Mouse (Mus musculus) embryonic facial prominence, embryonic 12.5 days (tissue): Measurements from ENCODE around the gene Tas2r134. TPM values are rescaled to one million over a fixed set of nuclear protein-coding genes. Genes with fewer than 3 reads are reported as not detected.

Experiments used
- ATAC-seq: fragments of 200-750 bp; cut with Nextera tagmentation; 2 replicates; pipeline ENCODE4 v1.8.0; 2017; ENCODE audit not compliant: insufficient number of reproducible peaks, insufficient read depth, low FRiP score, low TSS enrichment
- H3K27ac ChIP-seq: fragments of 300-500 bp; sonication (generic); 2 replicates; pipeline ENCODE4 v1.5.1; 2016; ENCODE audit warnings: mild to moderate bottlenecking
- H3K27me3 ChIP-seq: fragments of 300-500 bp; sonication (generic); 2 replicates; pipeline ENCODE4 v1.6.1; 2016; ENCODE audit warnings: mild to moderate bottlenecking, moderate library complexity
- H3K36me3 ChIP-seq: fragments of 300-500 bp; sonication (generic); 2 replicates; pipeline ENCODE4 v1.6.1; 2016; ENCODE audit warnings: mild to moderate bottlenecking
- H3K4me1 ChIP-seq: fragments of 300-500 bp; sonication (generic); 2 replicates; pipeline ENCODE4 v1.6.1; 2016
- H3K4me2 ChIP-seq: fragments of 300-500 bp; sonication (generic); replicated peaks from 2 replicates; pipeline ENCODE4 v1.6.1; 2016; ENCODE audit warnings: mild to moderate bottlenecking, moderate library complexity
- H3K4me3 ChIP-seq: fragments of 300-500 bp; sonication (generic); 2 replicates; pipeline ENCODE4 v1.5.1; 2016; ENCODE audit warnings: mild to moderate bottlenecking
- H3K9ac ChIP-seq: fragments of 300-500 bp; sonication (generic); 2 replicates; pipeline ENCODE4 v1.6.1; 2016; ENCODE audit warnings: mild to moderate bottlenecking, moderate library complexity
- H3K9me3 ChIP-seq: fragments of 300-500 bp; sonication (generic); 2 replicates; pipeline ENCODE4 v1.6.1; 2016; ENCODE audit warnings: mild to moderate bottlenecking, moderate library complexity
- WGBS: fragments of 180-500 bp; shearing (Covaris S2); methylation state at CpG from one replicate; pipeline ENCODE4 v1.1.7; 2016; 5-methylcytosine and 5-hydroxymethylcytosine counted together
- polyA plus RNA-seq: library from polyadenylated mRNA; unstranded; fragments of >200 nt; fragmentation: Nextera tagmentation; extraction: Ambion mirVana; gene quantifications from 2 replicates; pipeline ENCODE4 v1.2.1, GENCODE M21; 2016

Gene Tas2r134
- polyA plus RNA-seq, result not detected in 2 replicates

GRCm38 (mm10) chr2:51627211-51627610 lies at the start of gene Tas2r134:
Gene Tas2r134, plus strand, starts transcription at chr2:51627511.
- no peak for ATAC-seq
- H3K27ac ChIP-seq, result no peak within 1 kb of the TSS
- H3K27me3 ChIP-seq, result no peaks in the 10 kb centered on the region
- H3K9me3 ChIP-seq, result no peaks in the 10 kb centered on the region
- no peak within 1 kb of the TSS for H3K9ac ChIP-seq
- H3K4me1 ChIP-seq, result no peaks in the 10 kb centered on the region
- H3K4me3 ChIP-seq, result no peak within 1 kb of the TSS
- WGBS, result 80% methylated on average over 4 of the region's 4 CpGs
- H3K36me3 ChIP-seq, result no peaks in the 10 kb centered on the region
- H3K4me2 ChIP-seq, result no peak within 1 kb of the TSS

GRCm38 (mm10) chr2:51579767-51580166 lies 47.5 kb upstream of the Tas2r134 start:
- Histone ChIP-seq H3K4me2 (no peak overlapping the region), H3K4me3 (no peak overlapping the region), H3K9me3 (no peaks in the 10 kb centered on the region), H3K36me3 (no peaks in the 10 kb centered on the region), H3K27ac (no peak overlapping the region), H3K4me1 (peaks cover 5% of the 10 kb centered on the region; the same call in 1 of the 2 replicates), H3K27me3 (no peaks in the 10 kb centered on the region), H3K9ac (no peak overlapping the region)
- 79% methylated on average over 5 of the region's 5 CpGs for WGBS
- ATAC-seq, result no peak

- H3K27ac ChIP-seq, result no peak overlapping the region
- H3K9ac ChIP-seq, result no peak overlapping the region
- H3K4me2 ChIP-seq, result no peak overlapping the region
- H3K9me3 ChIP-seq, result no peaks in the 10 kb centered on the region
- H3K36me3 ChIP-seq, result no peaks in the 10 kb centered on the region
- no peak for ATAC-seq
- H3K4me1 ChIP-seq, result peaks cover 5% of the 10 kb centered on the region; the same call in 1 of the 2 replicates
- H3K4me3 ChIP-seq, result no peak overlapping the region
- 79% methylated on average over 9 of the region's 9 CpGs for WGBS
- no peaks in the 10 kb centered on the region for H3K27me3 ChIP-seq
Observed at GRCm38 (mm10) chr2:51584050-51585046, 43.0 kb upstream of the Tas2r134 start.

GRCm38 (mm10) chr2:51588336-51588735 lies 39.0 kb upstream of the Tas2r134 start:
- Histone ChIP-seq H3K9me3 (no peaks in the 10 kb centered on the region), H3K36me3 (no peaks in the 10 kb centered on the region), H3K4me3 (no peak overlapping the region), H3K9ac (no peak overlapping the region), H3K27me3 (no peaks in the 10 kb centered on the region), H3K27ac (no peak overlapping the region), H3K4me2 (no peak overlapping the region), H3K4me1 (no peaks in the 10 kb centered on the region)
- ATAC-seq, result no peak
- WGBS, result 82% methylated on average over 4 of the region's 4 CpGs

GRCm38 (mm10) chr2:51588895-51589294 lies 38.4 kb upstream of the Tas2r134 start:
- Histone ChIP-seq H3K4me2 (no peak overlapping the region), H3K4me3 (no peak overlapping the region), H3K36me3 (no peaks in the 10 kb centered on the region), H3K4me1 (no peaks in the 10 kb centered on the region), H3K27ac (no peak overlapping the region), H3K27me3 (no peaks in the 10 kb centered on the region), H3K9ac (no peak overlapping the region), H3K9me3 (no peaks in the 10 kb centered on the region)
- no peak for ATAC-seq
- WGBS, result 80% methylated on average over 6 of the region's 6 CpGs

GRCm38 (mm10) chr2:51589627-51590026 lies 37.7 kb upstream of the Tas2r134 start:
- ATAC-seq, result no peak
- Histone ChIP-seq H3K27me3 (no peaks in the 10 kb centered on the region), H3K9ac (no peak overlapping the region), H3K4me2 (no peak overlapping the region), H3K27ac (no peak overlapping the region), H3K36me3 (no peaks in the 10 kb centered on the region), H3K4me3 (no peak overlapping the region), H3K4me1 (no peaks in the 10 kb centered on the region), H3K9me3 (no peaks in the 10 kb centered on the region)
- WGBS, result 27% methylated on average over 1 of the region's 1 CpGs

GRCm38 (mm10) chr2:51590308-51590707 lies 37.0 kb upstream of the Tas2r134 start:
- H3K4me1 ChIP-seq, result no peaks in the 10 kb centered on the region
- no peak overlapping the region for H3K9ac ChIP-seq
- H3K27ac ChIP-seq, result no peak overlapping the region
- no peaks in the 10 kb centered on the region for H3K9me3 ChIP-seq
- no peak overlapping the region for H3K4me3 ChIP-seq
- no peak overlapping the region for H3K4me2 ChIP-seq
- no peaks in the 10 kb centered on the region for H3K27me3 ChIP-seq
- no peak for ATAC-seq
- H3K36me3 ChIP-seq, result no peaks in the 10 kb centered on the region
- WGBS, result 67% methylated on average over 8 of the region's 8 CpGs

- Histone ChIP-seq H3K27ac (no peak overlapping the region), H3K27me3 (no peaks in the 10 kb centered on the region), H3K36me3 (no peaks in the 10 kb centered on the region), H3K4me3 (no peak overlapping the region), H3K9ac (no peak overlapping the region), H3K4me2 (no peak overlapping the region), H3K4me1 (no peaks in the 10 kb centered on the region), H3K9me3 (no peaks in the 10 kb centered on the region)
- ATAC-seq, result no peak
Observed at GRCm38 (mm10) chr2:51592157-51592556, 35.2 kb upstream of the Tas2r134 start.

GRCm38 (mm10) chr2:51599473-51600201 lies 27.7 kb upstream of the Tas2r134 start:
- Histone ChIP-seq H3K36me3 (no peaks in the 10 kb centered on the region), H3K27ac (0 out of 2 replicates have a peak overlapping the region, but pooled peaks have one; percentile 41), H3K4me1 (no peaks in the 10 kb centered on the region; the same call in 1 of the 2 replicates), H3K4me3 (no peak overlapping the region), H3K9ac (no peak overlapping the region), H3K27me3 (no peaks in the 10 kb centered on the region), H3K4me2 (no peak overlapping the region), H3K9me3 (no peaks in the 10 kb centered on the region)
- 72% methylated on average over 19 of the region's 19 CpGs for WGBS
- no peak for ATAC-seq

- Histone ChIP-seq H3K9ac (no peak overlapping the region), H3K4me1 (no peaks in the 10 kb centered on the region; the same call in 1 of the 2 replicates), H3K27me3 (no peaks in the 10 kb centered on the region), H3K4me2 (no peak overlapping the region), H3K4me3 (no peak overlapping the region), H3K27ac (0 out of 2 replicates have a peak overlapping the region, but pooled peaks have one; percentile 41), H3K9me3 (no peaks in the 10 kb centered on the region), H3K36me3 (no peaks in the 10 kb centered on the region)
- no peak for ATAC-seq
- 54% methylated on average over 3 of the region's 3 CpGs for WGBS
Observed at GRCm38 (mm10) chr2:51600202-51600487, 27.2 kb upstream of the Tas2r134 start.

- Histone ChIP-seq H3K27ac (no peak overlapping the region), H3K4me3 (no peak overlapping the region), H3K4me2 (no peak overlapping the region), H3K36me3 (no peaks in the 10 kb centered on the region), H3K9me3 (no peaks in the 10 kb centered on the region), H3K27me3 (no peaks in the 10 kb centered on the region), H3K4me1 (no peaks in the 10 kb centered on the region; the same call in 1 of the 2 replicates), H3K9ac (no peak overlapping the region)
- ATAC-seq, result no peak
- WGBS, result 79% methylated on average over 8 of the region's 8 CpGs
Observed at GRCm38 (mm10) chr2:51600873-51601272, 26.4 kb upstream of the Tas2r134 start.

- Histone ChIP-seq H3K4me2 (no peak overlapping the region), H3K4me1 (no peaks in the 10 kb centered on the region), H3K9ac (no peak overlapping the region), H3K4me3 (no peak overlapping the region), H3K36me3 (no peaks in the 10 kb centered on the region), H3K27me3 (0 out of 2 replicates have a peak, but pooled peaks cover 4% of the 10 kb centered on the region), H3K9me3 (no peaks in the 10 kb centered on the region), H3K27ac (no peak overlapping the region)
- WGBS, result 35% methylated on average over 10 of the region's 10 CpGs
- ATAC-seq, result no peak
Observed at GRCm38 (mm10) chr2:51610305-51610704, 17.0 kb upstream of the Tas2r134 start.
